Mouse (Mus musculus): Measurements from ENCODE around the gene Glp2r. TPM values are rescaled to one million over a fixed set of nuclear protein-coding genes. Genes with fewer than 3 reads are reported as not detected.

Gene Glp2r
- polyA plus RNA-seq, 1 experiment from 2014 or later, result 0.13 TPM

DNA sequence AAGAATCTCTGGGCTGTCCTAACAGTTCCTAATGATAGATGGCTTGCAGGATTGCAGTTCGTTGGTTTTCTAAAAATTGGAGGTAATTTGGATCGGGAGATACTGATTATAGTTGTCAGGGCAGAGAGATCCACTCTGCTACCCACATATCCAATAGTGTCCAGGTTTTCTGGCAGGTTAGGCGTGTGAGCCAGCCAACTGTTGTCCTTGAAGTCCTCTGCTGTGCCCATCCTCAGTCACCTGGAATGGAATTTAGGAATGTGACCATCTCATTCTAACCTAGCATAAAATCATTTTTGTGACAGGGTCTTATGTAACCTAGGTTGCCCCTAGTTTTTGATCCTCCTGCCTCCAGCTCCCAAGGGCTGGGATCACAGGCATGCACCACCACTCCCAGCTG lies 127.5 kb downstream of the Glp2r start:
- H3K27me3 ChIP-seq (ENCODE audit: control insufficient read depth, insufficient read depth, low read length), result no peaks in the 10 kb centered on the region
- no peaks in the 10 kb centered on the region for H3K36me3 ChIP-seq (ENCODE audit: control insufficient read depth, insufficient read depth, low read length)
- H3K27ac ChIP-seq (ENCODE audit: low read length), result no peak overlapping the region
- H3K9ac ChIP-seq (replicated peaks; ENCODE audit: low read depth, low read length), result no peak overlapping the region
- no peak overlapping the region for H3K4me3 ChIP-seq (ENCODE audit: low read depth, low read length)
- WGBS, result 63% methylated on average over 3 of the region's 3 CpGs
- no peak for ATAC-seq (ENCODE audit: insufficient number of reproducible peaks, insufficient read depth, low FRiP score, low read depth)
- no peak overlapping the region for H3K4me2 ChIP-seq (replicated peaks; ENCODE audit: low read depth, low read length)
- H3K9me3 ChIP-seq (ENCODE audit: control insufficient read depth, low read depth, low read length), result no peaks in the 10 kb centered on the region
- no peaks in the 10 kb centered on the region for H3K4me1 ChIP-seq (ENCODE audit: control insufficient read depth, insufficient read depth, low read length)

DNA sequence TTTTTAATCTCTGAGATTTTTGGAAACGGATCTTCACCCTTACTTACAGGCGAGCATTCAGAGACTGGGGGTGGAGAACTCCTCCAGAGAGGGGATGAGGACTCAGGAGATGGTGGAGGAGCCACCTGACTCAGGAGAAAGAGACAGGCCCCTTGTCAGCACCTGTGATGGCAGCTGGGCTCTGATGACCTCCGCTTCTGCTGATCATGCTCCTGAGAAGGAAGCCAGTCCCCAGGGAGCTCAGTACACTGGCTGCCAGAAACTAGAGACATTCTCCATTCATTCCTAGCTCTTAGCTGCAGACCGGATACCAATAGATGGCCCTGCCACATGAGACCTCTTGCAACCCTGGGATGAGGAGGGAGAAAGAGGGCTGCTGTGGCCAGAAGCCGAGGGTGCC lies 128.1 kb downstream of the Glp2r start:
- no peak overlapping the region for H3K9ac ChIP-seq (replicated peaks; ENCODE audit: low read depth, low read length)
- no peaks in the 10 kb centered on the region for H3K4me1 ChIP-seq (ENCODE audit: control insufficient read depth, insufficient read depth, low read length)
- no peak overlapping the region for H3K4me2 ChIP-seq (replicated peaks; ENCODE audit: low read depth, low read length)
- ATAC-seq (ENCODE audit: insufficient number of reproducible peaks, insufficient read depth, low FRiP score, low read depth), result no peak
- H3K27me3 ChIP-seq (ENCODE audit: control insufficient read depth, insufficient read depth, low read length), result no peaks in the 10 kb centered on the region
- 79% methylated on average over 5 of the region's 5 CpGs for WGBS
- no peaks in the 10 kb centered on the region for H3K9me3 ChIP-seq (ENCODE audit: control insufficient read depth, low read depth, low read length)
- H3K4me3 ChIP-seq (ENCODE audit: low read depth, low read length), result no peak overlapping the region
- H3K36me3 ChIP-seq (ENCODE audit: control insufficient read depth, insufficient read depth, low read length), result no peaks in the 10 kb centered on the region
- no peak overlapping the region for H3K27ac ChIP-seq (ENCODE audit: low read length)

DNA sequence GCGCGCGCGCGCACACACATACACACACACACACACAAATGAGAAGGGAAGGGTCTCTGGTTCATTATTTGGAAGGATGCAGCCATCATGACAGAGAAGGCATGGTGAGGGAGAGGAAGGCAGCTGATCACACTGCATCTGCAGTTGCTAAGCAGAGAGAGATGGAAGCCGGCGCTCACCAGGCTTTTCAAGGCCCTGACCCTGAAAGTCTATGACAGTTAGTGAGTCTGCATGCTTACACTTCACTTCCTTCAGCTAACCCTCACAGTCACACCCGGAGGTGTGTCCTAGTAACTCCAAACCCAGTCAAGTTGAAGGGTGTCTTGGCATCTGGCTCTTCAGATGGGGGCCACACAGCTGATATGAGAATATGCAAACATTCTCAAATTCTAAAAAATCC lies 128.5 kb downstream of the Glp2r start:
- WGBS, result 90% methylated on average over 8 of the region's 8 CpGs
- ATAC-seq (ENCODE audit: insufficient number of reproducible peaks, insufficient read depth, low FRiP score, low read depth), result no peak
- no peak overlapping the region for H3K27ac ChIP-seq (ENCODE audit: low read length)
- H3K4me2 ChIP-seq (replicated peaks; ENCODE audit: low read depth, low read length), result no peak overlapping the region
- H3K9me3 ChIP-seq (ENCODE audit: control insufficient read depth, low read depth, low read length), result no peaks in the 10 kb centered on the region
- H3K9ac ChIP-seq (replicated peaks; ENCODE audit: low read depth, low read length), result no peak overlapping the region
- no peaks in the 10 kb centered on the region for H3K36me3 ChIP-seq (ENCODE audit: control insufficient read depth, insufficient read depth, low read length)
- H3K4me1 ChIP-seq (ENCODE audit: control insufficient read depth, insufficient read depth, low read length), result no peaks in the 10 kb centered on the region
- H3K27me3 ChIP-seq (ENCODE audit: control insufficient read depth, insufficient read depth, low read length), result no peaks in the 10 kb centered on the region
- H3K4me3 ChIP-seq (ENCODE audit: low read depth, low read length), result no peak overlapping the region

DNA sequence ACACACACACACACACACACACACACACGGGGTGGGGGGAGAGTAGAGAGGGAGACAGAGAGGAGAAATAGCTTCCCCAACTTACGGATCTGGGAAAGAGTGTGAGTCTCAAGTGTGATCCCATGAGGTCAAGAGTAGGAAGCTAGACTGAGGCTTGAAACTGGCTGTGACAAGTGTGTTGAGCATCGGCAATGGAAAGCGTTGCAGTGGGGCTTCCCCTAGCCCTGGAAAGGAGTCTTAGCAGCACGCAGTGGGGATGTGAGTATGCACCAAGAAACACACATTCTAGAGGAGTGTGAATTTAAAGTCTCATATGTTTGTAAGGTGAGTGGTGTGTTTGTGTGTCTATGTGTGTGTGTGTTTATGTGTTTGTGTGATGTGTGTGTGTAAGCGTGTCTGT lies 130.7 kb downstream of the Glp2r start:
- no peak overlapping the region for H3K4me2 ChIP-seq (replicated peaks; ENCODE audit: low read depth, low read length)
- no peaks in the 10 kb centered on the region for H3K36me3 ChIP-seq (ENCODE audit: control insufficient read depth, insufficient read depth, low read length)
- 82% methylated on average over 6 of the region's 6 CpGs for WGBS
- H3K4me3 ChIP-seq (ENCODE audit: low read depth, low read length), result no peak overlapping the region
- no peak for ATAC-seq (ENCODE audit: insufficient number of reproducible peaks, insufficient read depth, low FRiP score, low read depth)
- H3K9me3 ChIP-seq (ENCODE audit: control insufficient read depth, low read depth, low read length), result no peaks in the 10 kb centered on the region
- no peaks in the 10 kb centered on the region for H3K4me1 ChIP-seq (ENCODE audit: control insufficient read depth, insufficient read depth, low read length)
- H3K27ac ChIP-seq (ENCODE audit: low read length), result no peak overlapping the region
- no peak overlapping the region for H3K9ac ChIP-seq (replicated peaks; ENCODE audit: low read depth, low read length)
- no peaks in the 10 kb centered on the region for H3K27me3 ChIP-seq (ENCODE audit: control insufficient read depth, insufficient read depth, low read length)

DNA sequence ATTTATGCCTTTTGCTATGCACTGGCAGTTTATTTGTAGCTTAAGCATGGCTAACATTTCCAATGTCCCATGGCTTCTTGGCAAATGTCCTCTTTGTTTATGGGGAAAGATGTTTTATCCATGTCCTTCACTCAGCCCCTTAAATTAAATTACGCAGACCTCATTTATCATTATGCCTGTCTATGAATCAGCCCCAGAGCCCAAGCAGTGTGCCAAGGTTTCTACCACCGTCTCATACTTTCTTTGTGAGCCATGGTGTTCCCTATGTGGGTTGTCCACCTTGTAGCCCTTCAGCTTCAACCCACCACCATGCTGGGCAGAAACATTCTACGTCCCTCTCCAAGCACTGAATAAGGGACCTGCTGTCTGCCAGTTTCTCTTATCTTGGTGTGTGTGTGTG lies 132.6 kb downstream of the Glp2r start:
- Histone ChIP-seq H3K27ac (ENCODE audit: low read length) (no peak overlapping the region), H3K9ac (replicated peaks; ENCODE audit: low read depth, low read length) (no peak overlapping the region), H3K4me3 (ENCODE audit: low read depth, low read length) (no peak overlapping the region), H3K27me3 (ENCODE audit: control insufficient read depth, insufficient read depth, low read length) (no peaks in the 10 kb centered on the region), H3K4me2 (replicated peaks; ENCODE audit: low read depth, low read length) (no peak overlapping the region), H3K4me1 (ENCODE audit: control insufficient read depth, insufficient read depth, low read length) (no peaks in the 10 kb centered on the region), H3K36me3 (ENCODE audit: control insufficient read depth, insufficient read depth, low read length) (no peaks in the 10 kb centered on the region), H3K9me3 (ENCODE audit: control insufficient read depth, low read depth, low read length) (no peaks in the 10 kb centered on the region)
- ATAC-seq (ENCODE audit: insufficient number of reproducible peaks, insufficient read depth, low FRiP score, low read depth), result no peak
- WGBS, result 65% methylated on average over 3 of the region's 3 CpGs

DNA sequence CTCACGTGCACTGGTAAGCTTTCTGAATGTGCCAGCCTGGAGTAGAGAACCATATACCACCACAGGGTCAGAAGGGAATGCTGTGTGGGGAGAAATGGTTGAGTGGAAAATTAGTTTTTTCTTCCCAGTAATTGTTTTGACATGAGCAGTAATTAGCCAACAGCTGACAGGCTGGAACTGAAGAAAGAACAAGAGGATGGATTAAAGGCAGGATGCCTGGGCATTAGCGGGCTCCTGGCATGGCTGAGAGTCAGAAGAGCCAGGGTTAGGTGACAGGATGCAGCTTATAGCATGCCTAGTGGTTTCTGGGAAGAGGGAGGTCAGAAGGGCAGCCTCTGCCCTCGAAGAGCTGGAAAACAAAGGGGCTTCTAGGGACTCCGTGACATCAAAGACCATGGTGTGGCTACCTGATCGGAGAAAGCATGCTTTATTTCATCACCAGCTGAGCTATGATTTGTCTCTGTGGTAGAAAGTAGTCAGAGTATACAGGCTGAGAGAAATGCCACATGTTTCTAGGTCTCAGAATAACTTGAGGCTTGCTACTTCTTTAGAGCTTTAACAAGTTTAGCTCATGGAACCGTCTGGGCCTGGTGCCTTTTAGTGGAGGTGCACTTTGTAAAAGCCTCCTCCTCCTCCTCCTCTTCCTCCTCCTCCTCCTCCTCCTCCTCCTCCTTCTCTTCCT lies 133.9 kb downstream of the Glp2r start:
- no peaks in the 10 kb centered on the region for H3K27me3 ChIP-seq (ENCODE audit: control insufficient read depth, insufficient read depth, low read length)
- H3K27ac ChIP-seq (ENCODE audit: low read length), result no peak overlapping the region
- ATAC-seq (ENCODE audit: insufficient number of reproducible peaks, insufficient read depth, low FRiP score, low read depth), result no peak
- H3K9ac ChIP-seq (replicated peaks; ENCODE audit: low read depth, low read length), result no peak overlapping the region
- H3K4me2 ChIP-seq (replicated peaks; ENCODE audit: low read depth, low read length), result no peak overlapping the region
- no peak overlapping the region for H3K4me3 ChIP-seq (ENCODE audit: low read depth, low read length)
- 59% methylated on average over 6 of the region's 6 CpGs for WGBS
- no peaks in the 10 kb centered on the region for H3K36me3 ChIP-seq (ENCODE audit: control insufficient read depth, insufficient read depth, low read length)
- H3K4me1 ChIP-seq (ENCODE audit: control insufficient read depth, insufficient read depth, low read length), result no peaks in the 10 kb centered on the region
- no peaks in the 10 kb centered on the region for H3K9me3 ChIP-seq (ENCODE audit: control insufficient read depth, low read depth, low read length)

DNA sequence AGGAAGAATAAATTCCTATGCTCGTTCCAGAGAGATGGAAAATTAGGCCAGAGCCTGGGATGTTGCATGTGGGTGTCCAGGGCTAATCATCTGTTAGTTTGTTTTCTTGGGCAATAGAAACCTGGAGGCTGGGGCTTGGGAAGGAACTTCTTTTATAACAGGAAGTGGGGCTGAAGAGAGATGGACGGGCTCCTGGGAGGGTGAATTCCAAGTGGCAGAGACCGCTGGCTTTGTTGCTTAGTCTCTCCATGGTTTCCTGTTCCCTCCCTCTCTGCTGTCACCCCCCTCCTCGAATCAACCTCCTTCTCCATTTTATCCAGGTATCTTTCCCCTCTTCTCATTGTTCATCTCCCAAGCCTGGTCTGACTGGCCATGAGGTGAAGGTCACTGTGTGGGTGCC lies 134.8 kb downstream of the Glp2r start:
- Histone ChIP-seq H3K9ac (replicated peaks; ENCODE audit: low read depth, low read length) (no peak overlapping the region), H3K4me2 (replicated peaks; ENCODE audit: low read depth, low read length) (no peak overlapping the region), H3K4me1 (ENCODE audit: control insufficient read depth, insufficient read depth, low read length) (no peaks in the 10 kb centered on the region), H3K4me3 (ENCODE audit: low read depth, low read length) (no peak overlapping the region), H3K27me3 (ENCODE audit: control insufficient read depth, insufficient read depth, low read length) (no peaks in the 10 kb centered on the region), H3K9me3 (ENCODE audit: control insufficient read depth, low read depth, low read length) (no peaks in the 10 kb centered on the region), H3K36me3 (ENCODE audit: control insufficient read depth, insufficient read depth, low read length) (no peaks in the 10 kb centered on the region), H3K27ac (ENCODE audit: low read length) (no peak overlapping the region)
- ATAC-seq (ENCODE audit: insufficient number of reproducible peaks, insufficient read depth, low FRiP score, low read depth), result no peak
- 61% methylated on average over 4 of the region's 4 CpGs for WGBS

DNA sequence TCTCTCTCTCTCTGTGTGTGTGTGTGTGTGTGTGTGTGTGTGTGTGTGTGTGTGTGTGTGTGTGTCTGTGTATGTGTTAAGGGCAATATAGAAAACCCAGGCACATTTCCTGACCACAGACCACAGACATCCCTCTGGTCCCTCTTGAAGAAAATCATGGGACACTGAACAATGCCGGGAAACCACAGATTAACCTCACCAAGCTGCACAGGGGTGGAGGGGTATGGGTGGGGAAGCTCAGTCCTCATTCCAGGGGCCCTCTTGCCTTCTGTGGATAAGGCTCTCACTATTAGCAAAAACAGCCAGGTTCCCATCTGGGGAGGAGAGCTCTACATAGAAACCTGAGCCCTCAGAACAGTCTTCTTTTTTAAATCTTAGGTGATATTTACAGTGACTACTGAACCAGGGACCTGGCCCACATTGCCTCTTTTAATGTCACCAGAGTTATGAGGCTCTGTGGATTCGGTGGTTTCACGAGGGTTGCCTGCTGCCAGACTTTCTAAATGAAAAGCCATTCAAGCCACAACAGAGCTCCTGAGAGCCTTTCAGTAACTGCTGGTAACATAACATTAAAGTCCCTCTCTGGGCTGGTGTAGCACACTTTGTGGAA lies 137.2 kb downstream of the Glp2r start:
- no peak overlapping the region for H3K9ac ChIP-seq (replicated peaks; ENCODE audit: low read depth, low read length)
- H3K4me3 ChIP-seq (ENCODE audit: low read depth, low read length), result no peak overlapping the region
- H3K9me3 ChIP-seq (ENCODE audit: control insufficient read depth, low read depth, low read length), result no peaks in the 10 kb centered on the region
- H3K27me3 ChIP-seq (ENCODE audit: control insufficient read depth, insufficient read depth, low read length), result no peaks in the 10 kb centered on the region
- no peak overlapping the region for H3K4me2 ChIP-seq (replicated peaks; ENCODE audit: low read depth, low read length)
- no peaks in the 10 kb centered on the region for H3K36me3 ChIP-seq (ENCODE audit: control insufficient read depth, insufficient read depth, low read length)
- 72% methylated on average over 3 of the region's 3 CpGs for WGBS
- no peak overlapping the region for H3K27ac ChIP-seq (ENCODE audit: low read length)
- ATAC-seq (ENCODE audit: insufficient number of reproducible peaks, insufficient read depth, low FRiP score, low read depth), result no peak
- H3K4me1 ChIP-seq (ENCODE audit: control insufficient read depth, insufficient read depth, low read length), result no peaks in the 10 kb centered on the region

DNA sequence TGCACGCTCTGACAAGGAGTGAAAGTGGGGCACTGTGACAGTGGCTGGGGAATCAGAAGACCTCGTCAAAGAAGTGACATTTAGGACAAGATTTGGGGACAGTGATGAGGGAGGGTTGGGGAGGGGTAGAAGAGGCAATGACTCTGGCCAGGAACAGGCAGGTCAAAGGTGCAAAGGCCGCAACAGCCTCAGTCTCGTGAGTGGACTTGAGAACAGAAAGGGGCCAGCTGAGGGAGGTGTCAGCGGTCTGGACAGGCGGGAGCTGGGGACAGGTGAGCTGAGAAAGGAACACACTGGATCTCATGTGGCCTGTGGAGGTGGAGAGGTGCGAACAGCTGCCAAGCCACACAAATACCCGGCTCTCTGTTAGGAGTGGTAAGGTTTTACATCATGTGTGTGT lies 138.0 kb downstream of the Glp2r start:
- H3K9me3 ChIP-seq (ENCODE audit: control insufficient read depth, low read depth, low read length), result no peaks in the 10 kb centered on the region
- H3K36me3 ChIP-seq (ENCODE audit: control insufficient read depth, insufficient read depth, low read length), result no peaks in the 10 kb centered on the region
- no peak overlapping the region for H3K27ac ChIP-seq (ENCODE audit: low read length)
- H3K4me3 ChIP-seq (ENCODE audit: low read depth, low read length), result no peak overlapping the region
- H3K4me1 ChIP-seq (ENCODE audit: control insufficient read depth, insufficient read depth, low read length), result no peaks in the 10 kb centered on the region
- no peak overlapping the region for H3K4me2 ChIP-seq (replicated peaks; ENCODE audit: low read depth, low read length)
- ATAC-seq (ENCODE audit: insufficient number of reproducible peaks, insufficient read depth, low FRiP score, low read depth), result no peak
- WGBS, result 77% methylated on average over 8 of the region's 8 CpGs
- H3K9ac ChIP-seq (replicated peaks; ENCODE audit: low read depth, low read length), result no peak overlapping the region
- no peaks in the 10 kb centered on the region for H3K27me3 ChIP-seq (ENCODE audit: control insufficient read depth, insufficient read depth, low read length)
